ENCODE assay signal across 25 mouse cellular contexts in genomic region chr2:165475850-165476249, GRCm38 (mm10). TPM values are rescaled to one million over a fixed set of nuclear protein-coding genes. Genes with fewer than 3 reads are reported as not detected.
"Had no signal": no experiment of that assay in that cellular context is flagged by ENCODE, and none has a peak within 500 bp of the region (broad histone marks: within the 10 kb centered on the region; RNA-seq: fewer than 3 reads in every experiment).

No protein-coding gene starts in this region.

- H3K36me3 ChIP-seq: heart, embryonic 10.5 days; heart, embryonic 13.5 days; heart, embryonic 15.5 days; hindbrain, embryonic 12.5 days; kidney, embryonic 15.5 days; limb, embryonic 13.5 days; limb, embryonic 15.5 days; liver, embryonic 12.5 days had no signal

- ATAC-seq: hindbrain, postnatal 0 days; intestine, embryonic 16.5 days; liver, embryonic 12.5 days had no signal

- H3K4me3 ChIP-seq: gastrocnemius, adult 2 months; heart, embryonic 10.5 days; heart, embryonic 13.5 days; heart, embryonic 15.5 days; hindbrain, embryonic 12.5 days; kidney, embryonic 15.5 days; limb, embryonic 13.5 days; limb, embryonic 15.5 days; liver, embryonic 12.5 days had no signal

- H3K9ac ChIP-seq: heart, embryonic 13.5 days; heart, embryonic 15.5 days; hindbrain, embryonic 12.5 days; hindbrain, embryonic 14.5 days; kidney, embryonic 15.5 days; limb, embryonic 13.5 days; limb, embryonic 15.5 days; liver, embryonic 12.5 days; liver, embryonic 14.5 days had no signal

- H3K4me2 ChIP-seq: heart, embryonic 13.5 days; heart, embryonic 15.5 days; hindbrain, embryonic 12.5 days; hindbrain, embryonic 14.5 days; kidney, embryonic 15.5 days; limb, embryonic 13.5 days; limb, embryonic 15.5 days; liver, embryonic 12.5 days had no signal

- H3K9me3 ChIP-seq: heart, embryonic 10.5 days; heart, embryonic 13.5 days; heart, embryonic 15.5 days; hindbrain, embryonic 12.5 days; kidney, embryonic 15.5 days; limb, embryonic 13.5 days; limb, embryonic 15.5 days; liver, embryonic 12.5 days had no signal

- DNase-seq: gastrocnemius, adult 2 months; gastrocnemius, postnatal 10 days; gastrocnemius, postnatal 25 days; heart, adult 18-20 months; heart, postnatal 14 days; heart, postnatal 36 days; kidney, adult 11 months; kidney, postnatal 25 days; layer of hippocampus, adult 9-11 months; layer of hippocampus, postnatal 36 days; left cerebral cortex, postnatal 4 days had no signal

- H3K27ac ChIP-seq: gastrocnemius, adult 2 months; heart, embryonic 10.5 days; heart, embryonic 13.5 days; heart, embryonic 15.5 days; hindbrain, embryonic 12.5 days; hindbrain, embryonic 14.5 days; hindbrain, postnatal 0 days; kidney, embryonic 15.5 days; limb, embryonic 13.5 days; limb, embryonic 15.5 days; liver, embryonic 12.5 days; liver, embryonic 14.5 days had no signal

RNA-seq across cellular contexts. Expression of gene Slc13a3, which starts 2.8 kb away (rescaled TPM):
- total RNA-seq: hematopoietic stem cell, adult 5-6 weeks had no signal
- polyA plus RNA-seq: limb, embryonic 11.5 days had no signal
